Comparison of ENCODE assay signal across 15 mouse cellular contexts in genomic region chr4:128958156-128958555, GRCm38 (mm10). TPM values are rescaled to one million over a fixed set of nuclear protein-coding genes. Genes with fewer than 3 reads are reported as not detected.
DNase-seq lines count a peak whose midpoint lies in the region; ATAC-seq and TF ChIP-seq lines count a peak whose summit lies in the region.
"Had no signal": no experiment of that assay in that cellular context is flagged by ENCODE, and none has a peak within 500 bp of the region (broad histone marks: within the 10 kb centered on the region; RNA-seq: fewer than 3 reads in every experiment).

No protein-coding gene starts in this region.

- peak overlapping the region; percentile 83 for H3K27ac ChIP-seq in heart, embryonic 13.5 days (replicated peaks)
- H3K27ac ChIP-seq in kidney, adult 2 months (ENCODE audit: insufficient read depth, low read depth, low read length), result no peak overlapping the region
- peak overlapping the region; percentile 48 for H3K27ac ChIP-seq in embryonic facial prominence, embryonic 14.5 days (replicated peaks; ENCODE audit: low read depth, low read length)
- peak overlapping the region; percentile 28; the same call in 1 of the 2 replicates for H3K27ac ChIP-seq in stomach, embryonic 15.5 days
- H3K27ac ChIP-seq: neural tube, embryonic 12.5 days had no signal

- H3K36me3 ChIP-seq in heart, embryonic 13.5 days, result no peaks in the 10 kb centered on the region
- no peaks in the 10 kb centered on the region for H3K36me3 ChIP-seq in kidney, adult 2 months (ENCODE audit: control insufficient read depth, insufficient read depth, low read length)
- H3K36me3 ChIP-seq in embryonic facial prominence, embryonic 14.5 days (ENCODE audit: control insufficient read depth, insufficient read depth, low read length), result 0 out of 2 replicates have a peak, but pooled peaks cover 4% of the 10 kb centered on the region
- H3K36me3 ChIP-seq in stomach, embryonic 15.5 days, result no peaks in the 10 kb centered on the region
- H3K36me3 ChIP-seq: neural tube, embryonic 12.5 days had no signal

- H3K4me1 ChIP-seq in heart, embryonic 13.5 days, result peaks cover 38% of the 10 kb centered on the region
- H3K4me1 ChIP-seq in kidney, adult 2 months (ENCODE audit: control insufficient read depth, insufficient read depth, low read length), result no peaks in the 10 kb centered on the region
- peaks cover 22% of the 10 kb centered on the region for H3K4me1 ChIP-seq in embryonic facial prominence, embryonic 14.5 days (ENCODE audit: control insufficient read depth, insufficient read depth, low read length)
- H3K4me1 ChIP-seq in stomach, embryonic 15.5 days, result peaks cover 21% of the 10 kb centered on the region

- 0 out of 2 replicates have a peak overlapping the region, but pooled peaks have one; percentile 41 for H3K4me2 ChIP-seq in heart, embryonic 13.5 days
- H3K4me2 ChIP-seq in embryonic facial prominence, embryonic 14.5 days (ENCODE audit: low read depth, low read length), result no peak overlapping the region
- no peak overlapping the region for H3K4me2 ChIP-seq in stomach, embryonic 15.5 days
- H3K4me2 ChIP-seq: neural tube, embryonic 12.5 days had no signal

- peaks cover 44% of the 10 kb centered on the region for H3K27me3 ChIP-seq in heart, embryonic 13.5 days (replicated peaks)
- H3K27me3 ChIP-seq in kidney, adult 2 months (replicated peaks; ENCODE audit: control insufficient read depth, insufficient read depth, low read length), result no peaks in the 10 kb centered on the region
- H3K27me3 ChIP-seq in embryonic facial prominence, embryonic 14.5 days (replicated peaks; ENCODE audit: control insufficient read depth, insufficient read depth, low read length), result no peaks in the 10 kb centered on the region
- H3K27me3 ChIP-seq in stomach, embryonic 15.5 days (replicated peaks), result no peaks in the 10 kb centered on the region
- H3K27me3 ChIP-seq: neural tube, embryonic 12.5 days had no signal

- H3K4me3 ChIP-seq in heart, embryonic 13.5 days, result no peak overlapping the region
- no peak overlapping the region for H3K4me3 ChIP-seq in kidney, adult 2 months (ENCODE audit: insufficient read depth, low read depth, low read length)
- H3K4me3 ChIP-seq in embryonic facial prominence, embryonic 14.5 days (ENCODE audit: low read depth, low read length), result no peak overlapping the region
- H3K4me3 ChIP-seq in stomach, embryonic 15.5 days (replicated peaks), result no peak overlapping the region
- H3K4me3 ChIP-seq: neural tube, embryonic 12.5 days had no signal

- no peaks in the 10 kb centered on the region for H3K9me3 ChIP-seq in heart, embryonic 13.5 days
- no peaks in the 10 kb centered on the region for H3K9me3 ChIP-seq in embryonic facial prominence, embryonic 14.5 days (ENCODE audit: control insufficient read depth, low read length)
- no peaks in the 10 kb centered on the region for H3K9me3 ChIP-seq in stomach, embryonic 15.5 days
- H3K9me3 ChIP-seq: neural tube, embryonic 12.5 days had no signal

- no peak for TF ChIP-seq CTCF in kidney, adult 2 months (conservative IDR thresholded peaks at IDR 0.05; ENCODE audit: insufficient read depth, insufficient read length, low read depth, low read length)

- ATAC-seq in heart, embryonic 13.5 days (ENCODE audit: extremely low read depth, insufficient number of reproducible peaks, low FRiP score, low TSS enrichment), result no peak
- no peak for ATAC-seq in embryonic facial prominence, embryonic 14.5 days (ENCODE audit: low read depth)
- ATAC-seq in stomach, embryonic 15.5 days (ENCODE audit: insufficient read depth, low FRiP score, low read depth), result no peak
- ATAC-seq: forebrain, postnatal 0 days; inflammation-experienced regulatory T-cells, adult 6 months had no signal

- H3K9ac ChIP-seq in heart, embryonic 13.5 days, result peak overlapping the region; percentile 37
- no peak overlapping the region for H3K9ac ChIP-seq in embryonic facial prominence, embryonic 14.5 days (ENCODE audit: low read depth, low read length)
- H3K9ac ChIP-seq in stomach, embryonic 15.5 days, result no peak overlapping the region
- H3K9ac ChIP-seq: forebrain, postnatal 0 days; neural tube, embryonic 12.5 days had no signal

- no peak for DNase-seq in heart, adult 18-20 months
- peak; percentile 36 for DNase-seq in kidney, adult 2 months
- DNase-seq in kidney, postnatal 36 days, result no peak
- no peak for DNase-seq in embryonic facial prominence, embryonic 14.5 days (ENCODE audit: low spot score)
- DNase-seq in urinary bladder, postnatal 4 days (ENCODE audit: low spot score in 2 of 2), result no peak
- DNase-seq: gastrocnemius, postnatal 36 days; layer of hippocampus, adult 9-11 months; midbrain, embryonic 14.5 days; right cerebral cortex, adult 18-20 months; thymus, postnatal 25 days had no signal

- WGBS in heart, embryonic 13.5 days, result 71% methylated on average over 11 of the region's 11 CpGs
- WGBS in kidney, adult 2 months, result 62% methylated on average over 11 of the region's 11 CpGs
- 76% methylated on average over 11 of the region's 11 CpGs for WGBS in embryonic facial prominence, embryonic 14.5 days
- 75% methylated on average over 11 of the region's 11 CpGs for WGBS in stomach, embryonic 15.5 days

- TF ChIP-seq POLR2A in kidney, adult 2 months (IDR thresholded peaks at IDR 0.05; ENCODE audit: low read depth, low read length), result no peak

RNA-seq across cellular contexts. Expression of gene Azin2, which starts 4.1 kb away (rescaled TPM):
- 7.4 TPM in 2 replicates for polyA plus RNA-seq in heart, embryonic 13.5 days (2015; fragmentation: Nextera tagmentation; extraction: Ambion mirVana)
- total RNA-seq in heart, adult 18-20 months (2021), result 1 to 10 TPM; 2.3 to 3.5 TPM
- 14.0 and 14.7 TPM in 2 replicates for polyA plus RNA-seq in kidney, adult 2 months (2012; rRNA removed)
- polyA plus RNA-seq in embryonic facial prominence, embryonic 14.5 days (2014; fragmentation: Nextera tagmentation; extraction: Ambion mirVana), result 20.0 and 27.1 TPM in 2 replicates
- 16.7 and 18.4 TPM in 2 replicates for polyA plus RNA-seq in stomach, embryonic 15.5 days (2015; fragmentation: Nextera tagmentation; extraction: Ambion mirVana)

RNA-seq across cellular contexts. Expression of gene Ak2, which starts 33.6 kb away (rescaled TPM):
- polyA plus RNA-seq in heart, embryonic 13.5 days (2015; fragmentation: Nextera tagmentation; extraction: Ambion mirVana), result 147 and 167 TPM in 2 replicates
- total RNA-seq in heart, adult 18-20 months (2021), result 10 to 100 TPM; 75.7 to 78.3 TPM
- 91.4 and 110 TPM in 2 replicates for polyA plus RNA-seq in kidney, adult 2 months (2012; rRNA removed)
- 135 and 142 TPM in 2 replicates for polyA plus RNA-seq in embryonic facial prominence, embryonic 14.5 days (2014; fragmentation: Nextera tagmentation; extraction: Ambion mirVana)
- 200 and 217 TPM in 2 replicates for polyA plus RNA-seq in stomach, embryonic 15.5 days (2015; fragmentation: Nextera tagmentation; extraction: Ambion mirVana)
